Mouse (Mus musculus): ENCODE data around the gene Arl6ip4. TPM values are rescaled to one million over a fixed set of nuclear protein-coding genes. Genes with fewer than 3 reads are reported as not detected.

Gene Arl6ip4
- total RNA-seq, 2 experiments from 2014 or later, result 47.3 to 49.0 TPM

DNA sequence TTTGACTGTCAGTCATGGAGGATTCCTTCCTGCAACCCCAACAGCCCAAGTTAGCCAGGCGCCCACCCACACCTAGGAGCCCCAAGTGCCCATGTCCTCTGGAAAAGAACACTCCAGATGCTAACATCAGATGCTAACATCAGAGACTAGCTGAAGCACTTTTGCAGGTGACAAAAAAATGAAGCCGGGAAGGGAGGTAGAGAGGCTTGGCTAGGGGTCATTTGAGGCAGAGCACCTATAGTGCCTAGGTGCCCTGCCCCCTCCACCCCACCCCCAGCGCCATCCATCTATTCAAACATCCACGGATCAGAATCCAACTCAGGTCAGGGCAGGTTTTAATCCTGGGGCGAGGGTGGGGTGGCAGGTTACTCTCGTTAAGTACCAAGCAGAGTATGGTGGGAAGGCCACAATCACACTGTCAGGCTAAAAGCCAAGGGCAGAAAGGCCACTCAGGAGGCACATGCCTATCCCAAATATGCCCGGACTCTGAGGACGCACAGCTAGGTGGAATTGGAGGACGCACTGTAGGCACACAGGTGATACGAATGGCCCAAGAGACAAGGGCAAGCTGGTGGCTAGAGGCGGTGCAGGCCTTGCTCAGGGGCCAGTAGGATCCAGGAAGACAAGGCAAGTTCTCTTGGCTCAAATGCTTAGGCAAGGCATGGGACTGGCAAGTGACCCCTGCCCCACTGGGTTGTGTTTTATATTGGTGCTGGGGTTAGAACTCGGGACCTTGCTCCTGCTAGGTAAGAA, 21.9 kb upstream of the Arl6ip4 start:
- DNase-seq (ENCODE audit: low spot score in 2 of 2), result no peak

DNA sequence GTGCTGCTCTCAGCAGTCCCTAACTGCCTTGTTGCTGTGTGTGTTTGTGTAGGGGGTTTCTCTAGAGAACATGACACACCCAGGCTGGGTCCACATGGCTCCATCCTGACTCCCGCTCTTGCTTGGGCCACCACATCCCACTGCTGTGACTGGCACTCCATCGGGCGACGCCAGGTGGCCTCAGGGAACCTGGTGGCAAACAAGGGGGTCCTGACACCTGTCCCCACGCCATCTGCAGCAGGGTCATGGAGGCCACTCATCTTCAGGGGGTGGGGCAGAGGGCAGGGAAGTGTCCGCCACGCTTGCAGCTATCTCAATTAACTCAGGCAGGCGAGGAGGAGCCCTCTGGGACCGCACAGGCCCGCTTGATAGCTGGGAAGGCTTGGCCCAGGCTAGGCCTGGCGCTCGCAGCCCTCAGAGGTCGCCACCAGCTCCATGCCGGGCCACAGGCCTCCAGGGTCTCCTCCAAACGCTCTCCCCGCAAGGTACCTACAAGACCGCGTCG, 20.8 kb upstream of the Arl6ip4 start:
- DNase-seq (ENCODE audit: low spot score in 2 of 2), result no peak

DNA sequence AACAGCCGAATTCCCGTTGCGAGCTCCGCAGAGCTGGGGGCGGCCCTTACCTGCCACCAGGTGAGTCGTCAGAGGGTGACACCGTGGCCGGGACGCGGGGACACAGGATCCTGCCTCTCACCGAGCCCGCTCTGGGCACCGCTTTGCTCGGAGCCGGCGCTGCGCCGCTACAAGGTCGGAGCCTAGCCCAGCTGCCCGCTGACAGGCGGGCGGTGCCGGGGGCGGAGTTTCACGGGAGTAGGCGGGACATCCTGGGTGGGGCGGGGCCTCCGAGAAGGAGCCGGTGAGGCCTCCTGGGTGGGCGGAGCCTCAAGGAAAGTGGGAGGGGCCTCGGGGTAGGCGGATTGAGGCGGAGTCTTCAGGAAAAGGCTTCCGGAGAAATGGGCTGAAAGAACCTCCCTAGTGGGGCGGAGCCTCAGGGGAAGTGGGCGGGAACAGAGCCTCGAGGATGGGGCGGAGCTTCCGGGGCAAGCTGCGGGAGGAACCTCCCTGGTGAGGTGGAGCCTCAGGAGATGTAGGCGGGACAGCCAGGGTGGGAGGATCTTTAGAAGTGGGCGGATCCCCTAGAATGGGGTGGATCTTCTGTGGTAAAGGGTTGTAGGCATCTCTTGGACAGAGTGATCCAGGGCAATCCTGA, 20.2 kb upstream of the Arl6ip4 start, which contains the start of gene Abcb9:
TSS of gene Abcb9 (minus strand) at position 203 of the 637 bp plus-strand sequence.
- peak; percentile 93 to 97 for DNase-seq (ENCODE audit: low spot score in 2 of 2)

DNA sequence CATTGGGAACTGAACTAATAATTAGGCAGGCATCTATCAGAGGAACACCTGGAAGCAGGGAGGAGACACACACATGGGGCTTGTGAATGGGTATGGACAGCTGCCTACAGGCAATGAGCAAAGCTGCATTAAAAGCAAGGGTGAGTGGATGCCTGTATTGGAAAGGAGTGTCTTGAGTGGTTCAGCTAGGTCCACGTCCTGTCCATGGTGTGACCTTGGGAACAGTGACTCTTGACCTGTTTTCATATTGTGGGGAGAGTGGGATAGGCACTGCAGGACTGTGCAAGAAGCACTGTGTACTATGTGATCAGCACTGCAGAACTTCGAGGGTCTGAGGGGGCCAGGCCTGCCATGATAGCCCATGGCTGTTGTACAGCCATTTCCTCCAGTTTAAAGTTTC, 17.0 kb upstream of the Arl6ip4 start:
- no peak for DNase-seq (ENCODE audit: low spot score in 2 of 2)

DNA sequence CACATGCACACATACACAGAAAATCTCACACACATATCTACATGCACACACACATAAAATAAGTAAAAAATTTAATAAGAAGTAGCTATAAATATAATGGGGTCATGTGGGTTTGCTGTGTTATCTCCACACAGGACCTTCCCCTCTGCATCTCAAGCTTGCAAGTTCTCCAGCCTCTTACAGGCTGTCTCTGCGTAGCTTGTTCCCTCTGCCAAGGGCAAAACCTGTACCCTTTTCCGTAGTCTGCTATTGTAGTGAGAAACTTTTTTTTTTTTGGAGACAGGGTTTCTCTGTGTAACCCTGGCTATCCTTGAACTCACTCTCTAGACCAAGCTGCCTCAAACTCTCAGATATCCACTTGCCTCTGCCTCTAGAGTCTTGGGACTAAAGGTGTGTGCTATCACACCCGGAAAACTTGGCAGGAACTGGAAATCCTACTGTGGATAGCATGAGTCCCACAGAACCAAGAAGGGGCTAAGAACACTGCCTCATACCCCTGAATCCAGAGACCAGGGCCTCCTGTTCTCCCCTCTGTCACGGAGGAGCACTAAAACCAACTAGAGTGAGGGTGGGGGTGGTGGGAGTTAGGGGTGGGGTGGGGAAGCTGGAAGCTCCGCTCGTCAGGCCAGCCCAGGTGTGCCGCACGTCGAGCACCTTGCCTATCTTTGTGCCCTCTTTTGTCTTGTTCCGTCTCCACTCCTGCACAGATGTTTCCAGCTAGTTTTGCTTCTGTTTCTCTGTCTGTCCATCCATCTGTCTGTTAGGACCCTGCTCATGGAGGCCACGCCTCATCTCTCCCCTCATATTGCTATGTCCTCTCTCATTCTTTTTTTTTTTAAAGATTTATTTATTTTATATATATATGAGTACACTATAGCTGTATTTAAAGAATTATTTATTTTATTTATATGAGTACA, 15.5 kb upstream of the Arl6ip4 start:
- no peak for DNase-seq (ENCODE audit: low spot score in 2 of 2)

DNA sequence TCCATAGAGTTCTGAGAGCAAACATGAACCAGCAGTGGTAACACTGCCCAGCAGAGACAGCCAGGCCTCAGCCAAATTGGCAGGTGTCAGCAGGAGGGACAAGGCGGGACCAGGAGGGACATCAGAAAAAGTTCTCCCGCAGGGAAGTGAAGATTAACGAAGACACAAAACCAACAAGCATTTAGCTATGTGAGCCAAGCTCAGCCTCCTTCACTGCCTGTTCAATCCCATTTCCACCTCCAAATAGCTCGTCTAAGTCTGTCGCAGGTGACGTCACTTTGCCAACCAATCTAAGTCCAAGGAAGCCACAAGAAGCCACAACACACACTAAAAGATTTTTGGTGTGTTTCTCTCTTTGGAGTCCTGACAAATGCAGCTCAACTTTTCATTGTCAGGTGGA, 13.6 kb upstream of the Arl6ip4 start:
- DNase-seq (ENCODE audit: low spot score in 2 of 2), result no peak

DNA sequence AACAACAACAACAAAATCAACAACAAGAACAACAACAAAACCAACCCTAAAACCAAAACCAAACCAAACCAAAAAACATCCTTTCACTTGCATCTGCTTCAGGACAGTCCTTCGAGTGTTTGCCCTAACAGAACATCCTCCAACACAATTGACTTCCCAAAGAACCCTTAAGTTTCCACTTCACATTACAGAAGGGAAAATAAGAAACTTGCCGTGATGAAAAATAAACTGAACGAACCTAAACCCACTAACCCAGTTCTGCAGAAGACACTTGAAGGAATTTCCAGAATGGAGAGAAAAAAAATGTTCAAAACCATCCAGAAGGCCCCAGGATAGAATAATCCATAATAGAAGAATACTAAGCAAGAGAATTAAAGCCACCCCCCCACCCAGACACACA, 12.9 kb upstream of the Arl6ip4 start:
- DNase-seq (ENCODE audit: low spot score in 2 of 2), result no peak

DNA sequence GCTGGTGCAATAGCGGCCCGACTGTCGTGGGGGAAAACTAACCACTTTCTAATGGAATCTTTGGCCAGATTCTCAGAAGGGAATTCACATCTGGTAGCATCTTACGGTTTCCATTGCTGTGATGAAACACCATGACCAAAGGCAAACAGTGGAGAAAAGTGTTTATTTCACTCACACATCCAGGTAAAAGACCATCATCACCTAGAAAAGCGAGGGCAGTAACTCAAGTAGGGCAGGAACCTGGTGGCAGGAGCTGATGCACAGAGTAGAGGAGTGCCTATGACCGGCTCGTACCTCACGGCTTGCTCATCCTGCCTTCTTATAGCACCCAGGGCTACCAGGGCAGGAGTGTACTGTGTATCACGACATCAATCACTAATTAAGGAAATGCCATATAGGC, 12.3 kb upstream of the Arl6ip4 start:
- DNase-seq (ENCODE audit: low spot score in 2 of 2), result no peak

DNA sequence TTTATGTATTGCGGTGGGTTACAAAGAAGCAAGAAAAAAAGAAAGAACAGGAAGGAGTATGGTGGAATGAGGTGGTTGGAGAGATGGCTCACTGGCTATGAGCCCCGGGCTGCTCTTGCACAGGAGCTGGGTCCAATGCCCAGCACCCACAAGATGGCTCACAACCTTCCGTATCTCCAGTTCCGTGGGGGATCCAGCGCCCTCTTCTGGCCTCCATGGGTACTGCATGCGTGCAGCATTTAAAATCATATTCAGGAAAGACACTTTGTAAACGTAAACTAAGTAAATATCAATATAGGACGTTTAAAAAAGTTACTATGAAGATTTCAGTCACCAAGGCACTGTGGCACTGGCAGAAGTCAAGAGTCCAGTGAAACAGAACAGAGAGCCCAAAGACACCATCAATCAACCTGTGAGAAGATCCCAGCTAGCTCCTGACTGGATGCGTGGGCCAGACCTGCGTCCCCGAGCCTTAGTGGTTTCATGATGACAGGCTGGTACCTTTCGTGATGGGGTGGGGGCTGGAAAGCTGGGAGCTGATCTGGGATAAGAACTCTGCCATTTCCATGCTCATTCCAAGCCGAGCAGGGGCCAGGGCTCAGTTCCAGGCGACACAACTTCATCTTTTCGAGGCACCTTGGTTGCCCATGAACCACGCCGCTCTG, 4.7 kb upstream of the Arl6ip4 start:
- no peak for DNase-seq (ENCODE audit: low spot score in 2 of 2)

DNA sequence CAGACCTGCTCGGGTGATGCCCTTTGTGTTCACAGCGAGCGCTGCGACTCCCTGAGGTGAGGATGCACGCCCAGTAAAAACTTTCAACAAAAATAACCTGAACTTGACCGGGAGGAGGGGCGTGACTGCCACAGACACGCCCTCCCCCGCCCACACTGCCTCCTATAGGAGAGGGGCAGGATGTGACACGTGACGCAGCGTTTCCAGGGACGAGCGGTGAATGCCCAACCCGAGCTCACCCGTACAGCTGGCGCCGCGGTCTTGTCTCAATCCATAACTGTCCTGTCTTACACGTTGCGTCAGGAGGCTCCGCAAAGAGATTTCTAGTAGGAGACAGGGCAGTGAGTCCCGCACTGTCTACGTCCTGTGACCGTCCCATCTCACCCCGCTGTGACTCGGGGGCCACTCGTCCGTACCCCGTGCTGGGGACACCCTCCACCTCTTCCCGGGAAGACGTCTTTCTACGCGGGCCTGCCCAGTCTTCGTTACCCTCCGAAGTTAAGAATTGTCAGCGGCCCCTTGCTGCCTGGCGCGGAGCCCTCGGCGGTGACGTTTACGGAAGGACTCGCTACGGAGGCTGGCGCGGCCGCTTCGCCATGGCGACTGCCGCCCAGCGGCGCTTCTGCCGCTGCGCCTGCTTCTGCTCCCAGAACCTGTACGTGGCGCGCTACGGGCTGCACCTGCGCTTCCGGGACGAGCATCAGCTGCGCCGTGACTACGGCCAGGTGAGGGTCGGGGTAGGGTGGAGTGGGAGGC, 4.0 kb upstream of the Arl6ip4 start, which contains the start of gene Ogfod2:
TSS of gene Ogfod2 (plus strand) at position 556 of the 756 bp plus-strand sequence.
- peak; percentile 95 to 97 for DNase-seq (ENCODE audit: low spot score in 2 of 2)

DNA sequence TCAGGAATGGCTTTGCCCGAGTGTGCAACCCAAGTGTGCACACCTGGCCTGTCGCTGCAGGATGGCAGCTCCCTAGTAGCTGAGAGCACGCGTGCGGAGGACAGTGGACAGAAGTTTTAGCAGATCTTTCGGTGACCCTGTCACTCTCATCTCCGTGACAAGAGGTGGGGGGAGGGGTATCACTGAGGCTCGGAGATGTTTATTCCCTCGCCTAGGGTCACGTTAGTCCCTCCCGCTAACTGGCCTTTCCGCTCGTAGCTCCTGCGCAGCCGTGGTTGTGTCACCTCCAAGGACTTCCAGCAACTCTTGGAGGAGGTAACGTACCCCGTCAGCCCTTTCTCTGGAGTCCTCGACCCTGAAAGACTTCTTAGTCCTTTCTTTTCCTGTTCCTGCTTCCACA, 3.4 kb upstream of the Arl6ip4 start:
- no peak for DNase-seq (ENCODE audit: low spot score in 2 of 2)

DNA sequence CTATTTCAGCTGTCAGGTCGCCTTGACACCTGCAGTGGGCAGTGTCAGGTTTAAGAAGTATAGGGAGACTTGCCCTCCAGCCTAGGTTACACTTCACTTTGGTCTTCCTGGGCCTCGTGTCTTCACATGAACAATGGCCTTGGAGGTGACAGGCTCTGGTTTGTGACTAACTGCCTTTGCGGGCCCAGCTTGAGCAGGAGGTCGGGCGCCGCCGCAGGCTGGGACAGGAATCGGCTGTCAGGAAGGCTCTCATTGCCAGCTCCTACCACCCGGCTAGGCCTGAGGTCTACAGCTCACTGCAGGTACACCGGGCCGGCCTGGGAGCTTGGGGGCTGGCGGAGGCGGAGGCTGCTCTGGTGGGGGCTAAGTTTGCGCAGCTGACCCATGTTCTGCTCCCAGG, 2.9 kb upstream of the Arl6ip4 start:
- no peak for DNase-seq (ENCODE audit: low spot score in 2 of 2)

DNA sequence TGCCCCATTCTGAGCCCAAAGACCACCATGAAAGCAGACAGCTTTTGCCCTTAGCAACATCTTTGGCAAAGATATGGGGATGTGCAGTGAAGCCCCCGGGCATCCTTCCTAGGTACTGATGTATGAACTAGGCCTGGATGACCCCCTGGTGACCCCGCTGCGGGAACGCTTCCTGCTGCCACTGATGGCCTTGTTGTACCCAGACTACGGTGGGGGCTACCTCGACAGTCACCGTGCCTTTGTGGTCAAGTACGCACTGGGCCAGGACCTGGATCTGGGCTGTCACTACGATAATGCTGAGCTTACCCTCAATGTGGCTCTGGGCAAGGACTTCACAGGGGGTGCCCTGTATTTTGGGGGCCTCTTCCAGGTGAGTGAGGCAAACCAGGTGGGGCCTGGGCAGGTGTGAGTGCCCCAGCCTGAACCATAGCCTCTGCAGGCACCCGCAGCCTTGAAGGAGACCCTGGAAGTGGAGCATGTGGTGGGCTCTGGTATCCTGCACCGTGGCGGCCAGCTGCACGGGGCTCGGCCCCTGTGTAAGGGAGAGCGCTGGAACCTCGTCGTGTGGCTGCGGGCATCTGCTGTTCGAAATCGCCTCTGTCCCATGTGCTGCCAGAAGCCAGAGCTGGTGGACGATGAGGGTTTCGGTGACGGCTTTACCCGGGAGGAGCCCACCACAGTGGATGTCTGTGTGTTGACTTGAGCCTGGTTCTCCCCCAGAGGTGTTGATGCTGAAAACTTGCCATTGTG, 1.4 kb upstream of the Arl6ip4 start:
- DNase-seq (ENCODE audit: low spot score in 2 of 2), result no peak

DNA sequence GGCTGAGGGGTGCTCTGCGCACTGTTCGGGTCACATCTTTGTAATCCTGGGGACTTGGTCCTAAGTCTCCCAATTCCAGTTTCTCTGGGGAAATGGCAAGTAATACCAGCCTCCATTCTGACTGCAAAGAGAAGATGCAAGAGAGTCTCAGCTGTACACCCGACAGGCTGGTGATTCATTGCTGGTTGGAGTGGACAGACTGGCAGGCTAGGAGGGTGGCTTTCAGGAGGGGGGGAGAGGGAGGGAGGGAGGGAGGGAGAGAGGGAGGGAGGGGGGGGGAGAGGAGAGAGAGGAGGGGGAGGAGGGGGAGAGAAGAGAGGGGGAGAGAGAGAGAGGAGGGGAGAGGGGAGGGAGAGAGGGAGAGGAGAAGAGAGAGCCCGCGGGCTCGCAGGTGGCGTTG, 358 bp upstream of the Arl6ip4 start:
- DNase-seq (ENCODE audit: low spot score in 2 of 2), result no peak

DNA sequence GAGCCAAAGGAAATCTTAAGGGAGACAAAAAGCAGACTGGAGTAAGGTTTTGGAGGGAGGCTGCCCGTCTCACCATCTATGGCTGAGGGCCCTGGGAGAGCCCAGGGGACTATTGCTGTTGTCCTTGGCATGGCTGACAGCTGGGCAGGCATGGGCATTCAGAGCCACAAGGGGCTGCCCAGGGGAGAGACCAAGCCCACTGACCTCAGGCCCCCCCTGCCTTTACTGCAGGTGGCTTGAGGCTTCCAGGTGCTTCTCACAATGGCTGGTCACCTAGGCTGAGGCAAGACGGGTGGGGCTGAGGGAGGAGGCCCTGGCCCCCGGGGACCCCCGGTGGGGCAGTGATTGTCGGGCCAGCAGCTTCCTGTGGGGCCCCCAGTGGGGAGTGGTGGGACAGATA, 3.3 kb downstream of the Arl6ip4 start:
- no peak for DNase-seq (ENCODE audit: low spot score in 2 of 2)

DNA sequence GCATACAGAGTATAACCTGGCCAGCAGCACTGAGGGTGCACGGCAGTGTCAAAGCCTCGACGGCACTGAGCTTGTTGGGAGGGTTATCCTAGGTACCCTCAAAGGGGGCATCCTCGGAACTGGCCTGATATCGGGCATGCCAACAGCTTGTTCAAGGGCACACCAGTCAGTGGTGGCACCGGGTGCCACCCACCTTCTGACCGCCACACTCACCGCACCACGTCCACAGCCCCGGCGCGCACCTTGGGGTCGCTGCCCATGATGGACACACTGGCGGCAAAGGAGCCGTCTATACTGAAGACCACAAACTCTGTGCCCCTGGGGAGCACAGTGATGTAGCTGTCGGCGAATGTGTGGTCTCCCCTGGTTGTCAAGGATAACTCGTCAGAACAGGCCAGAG, 6.5 kb downstream of the Arl6ip4 start:
- DNase-seq (ENCODE audit: low spot score in 2 of 2), result no peak

DNA sequence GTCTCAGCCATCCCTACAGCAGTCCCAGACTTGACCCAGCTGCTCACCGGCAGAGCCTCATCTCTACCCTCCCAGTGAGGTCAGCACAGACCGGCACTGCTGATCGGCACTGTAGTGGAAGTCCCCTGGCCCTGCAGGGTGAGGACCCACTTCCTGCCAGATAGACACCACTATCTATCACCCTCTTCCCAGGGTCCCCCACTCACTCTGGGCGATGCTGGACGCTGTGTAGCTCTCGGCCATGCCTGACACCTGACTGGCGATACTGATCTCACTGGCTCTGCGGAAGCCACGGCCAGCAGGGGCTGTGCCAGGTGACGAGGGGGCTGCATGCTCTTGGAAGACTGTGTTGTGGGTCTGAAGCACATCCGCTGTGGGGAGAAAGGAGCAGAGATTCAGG, 9.2 kb downstream of the Arl6ip4 start:
- DNase-seq (ENCODE audit: low spot score in 2 of 2), result no peak

DNA sequence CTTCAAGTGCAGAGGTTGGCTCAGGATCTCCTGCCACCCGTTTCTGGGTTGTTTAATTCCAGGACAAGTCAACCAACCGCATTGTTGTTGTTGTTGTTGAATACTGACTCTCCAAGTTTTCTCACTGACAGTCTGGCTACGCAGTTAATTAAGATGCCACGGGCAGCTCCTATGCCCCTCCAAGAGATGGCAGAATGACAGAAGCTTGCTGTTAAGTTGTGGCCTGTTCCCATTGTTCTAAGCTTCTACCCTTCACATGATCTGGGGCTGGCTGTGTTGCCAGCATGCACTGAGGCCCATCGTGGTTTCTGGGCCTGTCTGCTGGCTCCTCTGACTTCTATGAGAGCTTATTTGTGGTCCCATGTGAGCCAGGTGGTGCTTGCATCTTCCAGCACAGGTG, 18.4 kb downstream of the Arl6ip4 start:
- no peak for DNase-seq (ENCODE audit: low spot score in 2 of 2)

DNA sequence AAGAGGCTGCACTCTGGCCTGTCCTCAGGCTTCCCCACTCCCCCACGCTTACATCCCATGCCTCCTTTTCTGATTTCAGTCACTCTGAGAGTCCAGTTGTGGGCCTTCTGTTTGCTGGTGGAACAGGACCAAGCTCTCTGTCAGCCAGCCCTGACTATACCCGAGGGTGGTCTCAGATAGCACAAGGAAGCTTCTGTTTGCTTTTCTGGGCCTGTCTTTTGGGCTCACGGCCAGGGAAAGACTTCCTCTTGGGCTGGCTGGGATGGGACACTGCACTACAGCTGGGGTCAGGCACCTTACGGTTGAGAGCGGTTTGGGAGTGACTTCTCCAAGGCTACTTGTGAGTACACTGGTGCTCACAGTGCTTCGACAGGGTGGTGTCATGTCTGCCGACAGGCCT, 22.2 kb downstream of the Arl6ip4 start:
- no peak for DNase-seq (ENCODE audit: low spot score in 2 of 2)

DNA sequence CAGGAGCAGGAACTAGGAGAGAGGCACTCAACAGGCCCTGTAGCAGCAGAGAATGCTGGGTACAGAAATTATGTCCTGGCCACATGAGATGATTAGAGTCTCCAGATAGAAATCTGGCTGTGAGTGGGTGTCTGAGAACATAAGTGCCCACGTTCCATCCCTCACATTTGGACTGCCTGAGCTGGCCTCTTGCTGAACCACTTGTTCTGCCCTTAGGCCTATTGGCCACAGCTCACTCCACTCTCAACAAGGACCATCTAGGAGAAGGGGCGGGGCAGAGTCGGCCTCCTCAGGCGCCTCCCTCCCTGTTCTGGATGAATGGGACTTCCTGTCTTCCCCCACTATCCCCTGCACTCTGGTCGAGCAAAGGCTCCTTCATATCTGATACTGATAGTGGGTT, 33.1 kb downstream of the Arl6ip4 start:
- DNase-seq (ENCODE audit: low spot score in 2 of 2), result no peak
